Comparison of ENCODE assay signal across 9 mouse cellular contexts in the genomic region with DNA sequence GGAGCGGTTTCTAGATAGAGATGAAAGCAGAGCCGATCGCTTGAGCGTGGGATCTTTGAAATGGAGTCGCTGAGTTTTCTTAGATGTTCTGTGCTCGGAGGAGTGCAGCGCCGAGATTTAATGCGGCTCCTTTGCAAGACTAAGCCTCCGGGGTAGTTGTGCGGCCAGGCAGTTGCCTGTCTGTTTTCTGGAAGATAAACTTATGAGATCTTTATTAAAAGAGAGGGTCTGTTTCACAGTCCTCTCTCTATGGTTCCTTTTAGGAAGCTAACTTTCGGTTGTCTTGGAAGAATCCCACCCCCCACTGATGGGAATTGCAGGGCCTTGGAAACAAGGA. TPM values are rescaled to one million over a fixed set of nuclear protein-coding genes. Genes with fewer than 3 reads are reported as not detected.
A peak's percentile ranks its signal among the peaks of the same experiment; 100 is the strongest.
DNase-seq lines count a peak whose midpoint lies in the region; ATAC-seq lines count a peak whose summit lies in the region.
"Had no signal": no experiment of that assay in that cellular context is flagged by ENCODE, and none has a peak within 500 bp of the region (broad histone marks: within the 10 kb centered on the region; RNA-seq: fewer than 3 reads in every experiment).

No protein-coding gene starts in this region.

- no peaks in the 10 kb centered on the region for H3K9me3 ChIP-seq in heart, embryonic 14.5 days (ENCODE audit: control insufficient read depth, low read length)
- H3K9me3 ChIP-seq in hindbrain, embryonic 11.5 days (ENCODE audit: control insufficient read depth, low read length) = no peaks in the 10 kb centered on the region
- no peaks in the 10 kb centered on the region for H3K9me3 ChIP-seq in midbrain, embryonic 12.5 days

- 0 out of 2 replicates have a peak, but pooled peaks cover 3% of the 10 kb centered on the region for H3K36me3 ChIP-seq in heart, embryonic 14.5 days (ENCODE audit: control insufficient read depth, insufficient read depth, low read length)
- no peaks in the 10 kb centered on the region for H3K36me3 ChIP-seq in hindbrain, embryonic 11.5 days (ENCODE audit: control insufficient read depth, insufficient read depth, low read length)
- no peaks in the 10 kb centered on the region for H3K36me3 ChIP-seq in midbrain, embryonic 12.5 days

- H3K27me3 ChIP-seq in heart, embryonic 14.5 days (ENCODE audit: control insufficient read depth, insufficient read depth, low read length) = no peaks in the 10 kb centered on the region
- H3K27me3 ChIP-seq in hindbrain, embryonic 11.5 days (ENCODE audit: control insufficient read depth, insufficient read depth, low read length) = no peaks in the 10 kb centered on the region
- no peaks in the 10 kb centered on the region for H3K27me3 ChIP-seq in midbrain, embryonic 12.5 days

- H3K9ac ChIP-seq in heart, embryonic 14.5 days (ENCODE audit: low read length) = peak overlapping the region; percentile 89
- H3K9ac ChIP-seq in hindbrain, embryonic 11.5 days (ENCODE audit: low read depth, low read length) = peak overlapping the region; percentile 73
- peak overlapping the region; percentile 74 for H3K9ac ChIP-seq in midbrain, embryonic 12.5 days (replicated peaks)

- peak overlapping the region; percentile 73 to 80 for H3K4me3 ChIP-seq in heart, embryonic 14.5 days (ENCODE audit: control insufficient read depth in 1 of 2, insufficient read depth in 1 of 2, low read depth in 1 of 2, low read length in 2 of 2)
- peak overlapping the region; percentile 67 for H3K4me3 ChIP-seq in hindbrain, embryonic 11.5 days (ENCODE audit: low read depth, low read length)
- H3K4me3 ChIP-seq in midbrain, embryonic 12.5 days = peak overlapping the region; percentile 64

- WGBS in heart, embryonic 14.5 days = 1% methylated on average over 12 of the region's 12 CpGs
- WGBS in hindbrain, embryonic 11.5 days = under 1% methylated on average over 12 of the region's 12 CpGs
- under 1% methylated on average over 12 of the region's 12 CpGs for WGBS in midbrain, embryonic 12.5 days

- H3K4me1 ChIP-seq in heart, embryonic 14.5 days (ENCODE audit: control insufficient read depth in 2 of 2, insufficient read depth in 2 of 2, low read length in 2 of 2) = peaks cover 4 to 28% of the 10 kb centered on the region in 2 experiments; a peak in 3 of 4 replicates
- no peaks in the 10 kb centered on the region for H3K4me1 ChIP-seq in hindbrain, embryonic 11.5 days (replicated peaks; ENCODE audit: control insufficient read depth, insufficient read depth, low read length)
- H3K4me1 ChIP-seq in midbrain, embryonic 12.5 days = peaks cover 12% of the 10 kb centered on the region

- ATAC-seq in heart, embryonic 14.5 days (ENCODE audit: insufficient number of reproducible peaks, insufficient read depth, low FRiP score, low read depth) = no peak
- no peak for ATAC-seq in hindbrain, embryonic 11.5 days (ENCODE audit: low FRiP score)
- ATAC-seq in midbrain, embryonic 12.5 days (ENCODE audit: low FRiP score, low read depth) = peak; percentile 1; the same call in 1 of the 2 replicates

- peak overlapping the region; percentile 92 to 94 for H3K27ac ChIP-seq in heart, embryonic 14.5 days (replicated peaks in 1 of 2; ENCODE audit: control insufficient read depth in 1 of 2, insufficient read depth in 1 of 2, low read depth in 2 of 2, low read length in 2 of 2)
- H3K27ac ChIP-seq in hindbrain, embryonic 11.5 days (ENCODE audit: low read depth, low read length) = peak overlapping the region; percentile 90
- H3K27ac ChIP-seq in midbrain, embryonic 12.5 days (replicated peaks) = peak overlapping the region; percentile 89

- peak overlapping the region; percentile 90 for H3K4me2 ChIP-seq in heart, embryonic 14.5 days (ENCODE audit: low read length)
- H3K4me2 ChIP-seq in hindbrain, embryonic 11.5 days (replicated peaks; ENCODE audit: low read depth, low read length) = peak overlapping the region; percentile 82
- peak overlapping the region; percentile 87 for H3K4me2 ChIP-seq in midbrain, embryonic 12.5 days (replicated peaks)

- no peak for DNase-seq in heart, adult 9 months (ENCODE audit: low spot score in 2 of 2)
- DNase-seq in adipocyte (ENCODE audit: low spot score) = peak; percentile 45
- no peak for DNase-seq in hindbrain, embryonic 11.5 days (ENCODE audit: low spot score)
- DNase-seq in urinary bladder, adult 18-20 months (ENCODE audit: low spot score in 2 of 2) = no peak
- no peak for DNase-seq in layer of hippocampus, postnatal 10 days (ENCODE audit: low spot score in 2 of 2)
- no peak for DNase-seq in layer of hippocampus, postnatal 14 days (ENCODE audit: low spot score in 2 of 2)

RNA-seq across cellular contexts. Expression of gene Fat1, which starts 3.4 kb away (rescaled TPM):
- 22.2 TPM in 2 replicates for polyA plus RNA-seq in heart, embryonic 14.5 days (2014; fragmentation: Nextera tagmentation; extraction: Ambion mirVana)
- 26.3 and 33.5 TPM in 2 replicates for polyA plus RNA-seq in hindbrain, embryonic 11.5 days (2014; fragmentation: Nextera tagmentation; extraction: Ambion mirVana)
- polyA plus RNA-seq in midbrain, embryonic 12.5 days (2016; fragmentation: Nextera tagmentation; extraction: Ambion mirVana) = 18.5 and 18.9 TPM in 2 replicates
- 10 to 100 TPM; 43.1 to 43.4 TPM for total RNA-seq in layer of hippocampus, postnatal 10 days (2021)
- 10 to 100 TPM; 34.5 TPM for total RNA-seq in layer of hippocampus, postnatal 14 days (2021)
- total RNA-seq: common myeloid progenitor, adult 5-6 weeks had no signal
